Mouse (Mus musculus): ENCODE data around the gene Prdm1. TPM values are rescaled to one million over a fixed set of nuclear protein-coding genes. Genes with fewer than 3 reads are reported as not detected.

The Prdm1 gene
- polyA plus RNA-seq, 1 experiment: 15.3 TPM

DNA sequence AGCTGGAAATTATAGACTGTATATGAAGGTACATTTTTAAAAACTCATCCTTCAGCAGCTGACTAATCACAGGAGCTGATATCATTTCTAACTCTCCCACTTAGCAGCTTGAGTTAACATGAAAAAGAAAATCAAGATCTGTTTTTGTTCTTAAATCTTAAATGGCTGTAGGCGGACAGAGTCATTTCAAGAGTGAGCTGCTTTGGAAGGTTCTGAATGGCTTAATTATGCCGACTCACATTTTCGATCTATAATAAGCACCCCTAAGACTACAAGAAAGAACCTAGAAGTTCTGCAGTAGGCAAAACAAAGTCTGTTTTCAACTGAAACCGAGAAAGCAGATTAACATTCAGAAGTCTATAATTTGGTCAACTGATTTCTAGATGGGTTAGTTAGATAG is 83.9 kb downstream of the Prdm1 start:
- H3K9ac ChIP-seq (ENCODE audit: low read depth, poor library complexity, severe bottlenecking): no peak overlapping the region
- no peak for TF ChIP-seq EP300 (IDR thresholded peaks at IDR 0.05; ENCODE audit: insufficient read depth, low read depth, low read length)
- no peak for TF ChIP-seq CTCF (IDR thresholded peaks at IDR 0.05; ENCODE audit: low read depth, low read length)
- TF ChIP-seq POLR2A (IDR thresholded peaks at IDR 0.05; ENCODE audit: insufficient read depth, low read length): no peak
- H3K4me1 ChIP-seq (ENCODE audit: control insufficient read depth, insufficient read depth, low read length): peaks cover 5% of the 10 kb centered on the region
- H3K36me3 ChIP-seq (ENCODE audit: control insufficient read depth, insufficient read depth, low read length, poor library complexity, severe bottlenecking): peaks cover 4% of the 10 kb centered on the region; the same call in 1 of the 2 replicates
- H3K27ac ChIP-seq (ENCODE audit: insufficient read depth, low read length): no peak overlapping the region
- no peaks in the 10 kb centered on the region for H3K9me3 ChIP-seq (replicated peaks; ENCODE audit: control insufficient read depth, insufficient read depth, low read length, poor library complexity, severe bottlenecking)
- H3K4me3 ChIP-seq (ENCODE audit: low read depth, low read length): no peak overlapping the region
- H3K27me3 ChIP-seq (ENCODE audit: control insufficient read depth, insufficient read depth, low read length, poor library complexity, severe bottlenecking): no peaks in the 10 kb centered on the region

- Histone ChIP-seq H3K27ac (ENCODE audit: insufficient read depth, low read length) (no peak overlapping the region), H3K4me3 (ENCODE audit: low read depth, low read length) (no peak overlapping the region), H3K4me1 (ENCODE audit: control insufficient read depth, insufficient read depth, low read length) (peaks cover 5% of the 10 kb centered on the region), H3K27me3 (ENCODE audit: control insufficient read depth, insufficient read depth, low read length, poor library complexity, severe bottlenecking) (no peaks in the 10 kb centered on the region), H3K9ac (ENCODE audit: low read depth, poor library complexity, severe bottlenecking) (no peak overlapping the region), H3K36me3 (ENCODE audit: control insufficient read depth, insufficient read depth, low read length, poor library complexity, severe bottlenecking) (peaks cover 2% of the 10 kb centered on the region; the same call in 1 of the 2 replicates), H3K9me3 (replicated peaks; ENCODE audit: control insufficient read depth, insufficient read depth, low read length, poor library complexity, severe bottlenecking) (no peaks in the 10 kb centered on the region)
- TF ChIP-seq EP300 (IDR thresholded peaks at IDR 0.05; ENCODE audit: insufficient read depth, low read depth, low read length) (no peak), POLR2A (IDR thresholded peaks at IDR 0.05; ENCODE audit: insufficient read depth, low read length) (no peak), CTCF (IDR thresholded peaks at IDR 0.05; ENCODE audit: low read depth, low read length) (no peak)
Measured at GRCm38 (mm10) chr10:44443696-44444095, 84.6 kb downstream of the Prdm1 start.

DNA sequence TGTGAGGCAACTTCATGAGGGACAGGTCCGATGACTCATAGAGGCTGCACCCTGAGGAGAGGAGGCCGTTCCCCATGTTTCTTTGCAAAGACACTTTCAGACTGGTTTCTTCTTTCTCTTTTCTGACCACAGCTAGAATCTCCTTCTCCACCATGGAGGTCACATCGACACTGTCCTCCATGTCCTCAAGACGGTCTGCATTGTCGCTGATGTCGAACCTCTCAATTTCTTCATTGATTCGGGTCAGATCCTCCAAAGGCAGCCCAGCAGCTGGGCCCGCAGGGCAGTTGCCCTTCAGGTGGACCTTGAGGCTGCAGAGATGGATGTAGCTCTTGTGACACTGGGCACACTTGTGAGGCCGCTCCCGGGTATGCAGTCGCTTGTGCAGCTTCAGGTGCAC is 88.6 kb downstream of the Prdm1 start:
- H3K36me3 ChIP-seq (ENCODE audit: control insufficient read depth, insufficient read depth, low read length, poor library complexity, severe bottlenecking): peaks cover 2% of the 10 kb centered on the region; the same call in 1 of the 2 replicates

DNA sequence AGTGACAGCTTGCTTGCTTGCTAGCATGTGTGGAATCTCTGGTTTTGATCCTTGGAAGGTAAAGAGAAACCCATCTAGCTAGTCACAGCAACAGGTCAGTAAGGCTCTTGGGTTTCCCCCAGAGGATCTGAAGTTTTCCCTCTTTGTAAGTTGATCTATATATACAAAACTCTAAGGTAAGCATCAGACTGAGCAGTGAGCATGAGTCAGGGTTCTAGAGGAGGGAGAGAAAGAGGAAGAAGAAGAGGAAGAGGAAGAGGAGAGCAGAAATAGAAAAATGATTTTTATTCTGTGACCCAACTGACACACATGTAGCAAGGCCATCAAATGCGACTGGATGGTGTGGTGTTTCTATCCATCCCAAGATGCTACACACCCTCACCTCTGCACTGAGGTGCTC is 90.7 kb downstream of the Prdm1 start:
- TF ChIP-seq CTCF (IDR thresholded peaks at IDR 0.05; ENCODE audit: low read depth, low read length): no peak
- no peak for TF ChIP-seq EP300 (IDR thresholded peaks at IDR 0.05; ENCODE audit: insufficient read depth, low read depth, low read length)
- no peak for TF ChIP-seq POLR2A (IDR thresholded peaks at IDR 0.05; ENCODE audit: insufficient read depth, low read length)
- H3K27me3 ChIP-seq (ENCODE audit: control insufficient read depth, insufficient read depth, low read length, poor library complexity, severe bottlenecking): no peaks in the 10 kb centered on the region
- no peak overlapping the region for H3K27ac ChIP-seq (ENCODE audit: insufficient read depth, low read length)
- no peak overlapping the region for H3K4me3 ChIP-seq (ENCODE audit: low read depth, low read length)
- no peak overlapping the region for H3K9ac ChIP-seq (ENCODE audit: low read depth, poor library complexity, severe bottlenecking)
- H3K36me3 ChIP-seq (ENCODE audit: control insufficient read depth, insufficient read depth, low read length, poor library complexity, severe bottlenecking): peaks cover 2% of the 10 kb centered on the region; the same call in 1 of the 2 replicates
- H3K9me3 ChIP-seq (replicated peaks; ENCODE audit: control insufficient read depth, insufficient read depth, low read length, poor library complexity, severe bottlenecking): peaks cover 10% of the 10 kb centered on the region; the same call in 1 of the 2 replicates
- H3K4me1 ChIP-seq (ENCODE audit: control insufficient read depth, insufficient read depth, low read length): peaks cover 3% of the 10 kb centered on the region

More for the DNA sequence above, 88.6 kb downstream of the Prdm1 start:
- peaks cover 3% of the 10 kb centered on the region for H3K4me1 ChIP-seq (ENCODE audit: control insufficient read depth, insufficient read depth, low read length)
- no peak overlapping the region for H3K27ac ChIP-seq (ENCODE audit: insufficient read depth, low read length)
- H3K4me3 ChIP-seq (ENCODE audit: low read depth, low read length): no peak overlapping the region
- H3K27me3 ChIP-seq (ENCODE audit: control insufficient read depth, insufficient read depth, low read length, poor library complexity, severe bottlenecking): no peaks in the 10 kb centered on the region
- no peak overlapping the region for H3K9ac ChIP-seq (ENCODE audit: low read depth, poor library complexity, severe bottlenecking)
- peaks cover 5% of the 10 kb centered on the region; the same call in 1 of the 2 replicates for H3K9me3 ChIP-seq (replicated peaks; ENCODE audit: control insufficient read depth, insufficient read depth, low read length, poor library complexity, severe bottlenecking)
- TF ChIP-seq POLR2A (IDR thresholded peaks at IDR 0.05; ENCODE audit: insufficient read depth, low read length) (no peak), CTCF (IDR thresholded peaks at IDR 0.05; ENCODE audit: low read depth, low read length) (no peak), EP300 (IDR thresholded peaks at IDR 0.05; ENCODE audit: insufficient read depth, low read depth, low read length) (no peak)

- Histone ChIP-seq H3K27me3 (ENCODE audit: control insufficient read depth, insufficient read depth, low read length, poor library complexity, severe bottlenecking) (no peaks in the 10 kb centered on the region), H3K9ac (ENCODE audit: low read depth, poor library complexity, severe bottlenecking) (no peak overlapping the region), H3K36me3 (ENCODE audit: control insufficient read depth, insufficient read depth, low read length, poor library complexity, severe bottlenecking) (peaks cover 2% of the 10 kb centered on the region; the same call in 1 of the 2 replicates), H3K4me1 (ENCODE audit: control insufficient read depth, insufficient read depth, low read length) (peaks cover 9% of the 10 kb centered on the region), H3K27ac (ENCODE audit: insufficient read depth, low read length) (no peak overlapping the region), H3K9me3 (replicated peaks; ENCODE audit: control insufficient read depth, insufficient read depth, low read length, poor library complexity, severe bottlenecking) (peaks cover 10% of the 10 kb centered on the region; the same call in 1 of the 2 replicates), H3K4me3 (ENCODE audit: low read depth, low read length) (no peak overlapping the region)
- TF ChIP-seq EP300 (IDR thresholded peaks at IDR 0.05; ENCODE audit: insufficient read depth, low read depth, low read length) (no peak), POLR2A (IDR thresholded peaks at IDR 0.05; ENCODE audit: insufficient read depth, low read length) (no peak), CTCF (IDR thresholded peaks at IDR 0.05; ENCODE audit: low read depth, low read length) (no peak)
Measured at GRCm38 (mm10) chr10:44435956-44436355, 92.3 kb downstream of the Prdm1 start.

GRCm38 (mm10) chr10:44434702-44435181 is 93.6 kb downstream of the Prdm1 start:
- TF ChIP-seq POLR2A (IDR thresholded peaks at IDR 0.05; ENCODE audit: insufficient read depth, low read length): no peak
- TF ChIP-seq EP300 (IDR thresholded peaks at IDR 0.05; ENCODE audit: insufficient read depth, low read depth, low read length): no peak
- TF ChIP-seq CTCF (IDR thresholded peaks at IDR 0.05; ENCODE audit: low read depth, low read length): no peak

More at GRCm38 (mm10) chr10:44434702-44435181, 93.6 kb downstream of the Prdm1 start:
- peaks cover 2% of the 10 kb centered on the region; the same call in 1 of the 2 replicates for H3K36me3 ChIP-seq (ENCODE audit: control insufficient read depth, insufficient read depth, low read length, poor library complexity, severe bottlenecking)
- H3K27me3 ChIP-seq (ENCODE audit: control insufficient read depth, insufficient read depth, low read length, poor library complexity, severe bottlenecking): no peaks in the 10 kb centered on the region
- peaks cover 10% of the 10 kb centered on the region; the same call in 1 of the 2 replicates for H3K9me3 ChIP-seq (replicated peaks; ENCODE audit: control insufficient read depth, insufficient read depth, low read length, poor library complexity, severe bottlenecking)
- no peak overlapping the region for H3K9ac ChIP-seq (ENCODE audit: low read depth, poor library complexity, severe bottlenecking)
- peaks cover 7% of the 10 kb centered on the region for H3K4me1 ChIP-seq (ENCODE audit: control insufficient read depth, insufficient read depth, low read length)
- H3K4me3 ChIP-seq (ENCODE audit: low read depth, low read length): no peak overlapping the region
- H3K27ac ChIP-seq (ENCODE audit: insufficient read depth, low read length): peak overlapping the region; percentile 60; the same call in 1 of the 2 replicates
